Mouse (Mus musculus): ENCODE measurements at regions not wholly inside any gene's neighbourhood (a gene's known extent, or its start where the extent isn't known, plus 50 kb on each side); places are given as distances from the start of the nearest gene placed in this dataset.

DNA sequence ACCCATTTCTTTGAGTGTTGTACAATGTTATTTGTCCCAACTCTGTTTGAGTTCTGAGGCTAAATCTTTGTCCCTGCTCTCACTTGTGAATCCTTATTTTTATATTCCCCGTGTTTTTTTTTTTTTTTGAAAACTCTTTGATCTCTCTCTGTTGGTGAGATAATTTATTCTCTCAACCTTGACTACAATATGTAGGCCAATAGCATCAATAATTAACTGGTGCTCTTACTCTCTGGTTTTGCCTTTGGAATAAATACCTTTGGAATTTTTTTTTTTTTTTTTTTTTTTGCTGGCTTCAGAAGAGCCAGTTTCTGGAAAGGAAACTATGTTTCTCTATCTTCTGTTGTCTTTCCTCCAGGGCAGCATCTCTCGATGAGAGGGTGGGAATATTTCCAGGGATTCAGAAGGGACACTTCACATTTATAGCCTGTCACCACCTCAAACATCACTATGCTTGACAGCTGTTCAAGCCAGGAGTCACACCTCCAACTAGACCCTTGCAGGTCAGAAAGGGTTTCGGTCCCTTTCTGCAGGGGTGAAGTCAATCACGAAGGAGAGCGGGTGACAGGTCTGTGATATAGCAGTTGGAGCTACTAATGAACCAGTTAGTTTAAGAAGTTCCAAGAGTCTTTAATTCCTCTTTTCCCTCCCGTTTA is 330.9 kb upstream of the Fam241a start:
- DNase-seq (ENCODE audit: low spot score): no peak

DNA sequence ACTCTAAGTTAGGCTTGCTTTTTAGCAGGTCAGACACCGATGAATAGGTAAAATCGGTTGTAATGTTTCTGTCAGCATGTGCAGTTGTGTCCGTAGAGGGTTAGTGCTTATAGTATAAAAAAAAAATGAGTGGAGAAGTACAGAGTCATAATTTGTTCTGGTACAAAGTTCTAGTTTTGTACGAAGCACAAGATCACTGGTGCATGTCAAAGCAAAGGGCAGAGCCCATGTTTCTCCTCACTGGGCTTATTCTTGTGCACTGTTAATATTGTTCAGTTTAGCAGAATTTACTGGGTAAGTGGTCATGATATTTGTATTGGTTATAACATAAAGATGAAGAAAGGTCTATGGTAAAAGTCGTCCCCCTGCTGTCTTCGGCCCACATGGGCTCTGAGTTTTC is 330.4 kb upstream of the Fam241a start:
- no peak for DNase-seq (ENCODE audit: low spot score)

DNA sequence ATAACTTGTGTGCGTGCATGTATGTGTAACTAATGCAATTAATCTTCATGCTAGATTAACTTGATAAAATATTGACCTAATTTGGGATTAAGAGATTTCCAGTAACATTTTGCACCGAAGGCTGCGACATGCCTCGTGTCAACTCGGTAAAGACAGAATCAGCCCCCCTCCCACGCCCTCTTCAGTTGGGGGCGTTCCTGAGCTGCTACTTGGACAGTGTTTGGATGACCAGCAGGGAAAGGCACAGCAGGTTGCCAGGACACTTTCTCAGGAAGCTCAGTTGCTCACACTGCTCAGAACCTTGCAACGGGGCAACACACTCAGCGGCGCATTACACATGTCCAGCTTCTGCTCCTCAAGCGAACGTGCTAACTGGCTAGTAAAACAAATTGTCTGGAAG is 326.2 kb upstream of the Fam241a start:
- DNase-seq (ENCODE audit: low spot score): no peak

DNA sequence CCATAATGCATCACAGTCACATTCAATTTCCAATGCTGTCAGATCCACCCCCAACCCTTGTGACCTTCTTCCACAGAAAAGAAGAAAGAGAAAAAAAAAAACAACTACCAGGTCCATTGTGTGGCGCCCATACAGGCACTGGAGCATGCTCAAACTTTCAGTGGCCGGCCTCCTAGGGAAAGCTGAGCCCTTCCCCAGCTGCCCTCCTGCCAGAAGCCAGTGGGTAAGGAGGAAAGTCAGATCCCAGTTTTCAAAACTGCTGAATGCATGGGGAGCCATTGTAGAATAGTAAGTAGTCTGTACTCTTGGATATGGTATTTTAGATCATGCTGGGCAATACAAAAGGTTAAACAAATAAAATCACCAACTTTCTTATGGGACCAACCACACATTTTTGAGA is 325.5 kb upstream of the Fam241a start:
- DNase-seq (ENCODE audit: low spot score): no peak

DNA sequence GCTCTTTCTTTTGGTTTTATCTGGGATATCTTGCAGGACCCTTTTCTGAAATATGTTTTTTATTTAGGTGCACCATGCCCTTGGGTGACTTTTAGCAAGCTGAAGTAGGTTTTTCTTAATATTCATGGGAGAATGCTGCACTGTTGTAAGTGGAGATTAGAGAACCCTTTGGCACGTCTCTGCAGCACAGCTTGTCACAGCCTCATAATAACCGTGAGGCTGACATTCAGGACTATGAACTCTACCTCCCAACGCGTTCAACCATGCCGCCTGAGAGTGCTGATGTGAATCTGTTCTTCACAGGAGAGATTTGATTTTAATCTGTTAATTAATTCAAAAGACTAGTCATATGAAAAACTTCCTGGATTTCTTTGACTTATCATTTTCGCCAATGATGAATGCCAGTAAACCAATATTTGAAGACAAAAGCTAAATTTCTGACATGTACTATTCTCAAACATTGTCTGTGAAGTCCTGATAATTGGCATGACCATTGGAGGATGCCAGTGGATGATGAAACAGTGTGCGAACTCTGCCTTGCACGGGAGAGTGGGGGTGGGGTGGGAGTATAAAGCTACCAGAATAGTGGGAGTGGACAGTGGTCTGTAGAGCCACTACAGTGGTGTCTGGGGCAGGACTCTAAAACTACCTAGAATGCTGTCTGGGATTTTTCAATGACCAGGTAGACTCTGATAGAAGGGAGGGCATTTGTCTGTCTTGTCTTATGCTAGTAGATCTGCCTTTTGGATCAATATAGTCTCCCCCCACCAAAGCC is 324.8 kb upstream of the Fam241a start:
- no peak for DNase-seq (ENCODE audit: low spot score)

DNA sequence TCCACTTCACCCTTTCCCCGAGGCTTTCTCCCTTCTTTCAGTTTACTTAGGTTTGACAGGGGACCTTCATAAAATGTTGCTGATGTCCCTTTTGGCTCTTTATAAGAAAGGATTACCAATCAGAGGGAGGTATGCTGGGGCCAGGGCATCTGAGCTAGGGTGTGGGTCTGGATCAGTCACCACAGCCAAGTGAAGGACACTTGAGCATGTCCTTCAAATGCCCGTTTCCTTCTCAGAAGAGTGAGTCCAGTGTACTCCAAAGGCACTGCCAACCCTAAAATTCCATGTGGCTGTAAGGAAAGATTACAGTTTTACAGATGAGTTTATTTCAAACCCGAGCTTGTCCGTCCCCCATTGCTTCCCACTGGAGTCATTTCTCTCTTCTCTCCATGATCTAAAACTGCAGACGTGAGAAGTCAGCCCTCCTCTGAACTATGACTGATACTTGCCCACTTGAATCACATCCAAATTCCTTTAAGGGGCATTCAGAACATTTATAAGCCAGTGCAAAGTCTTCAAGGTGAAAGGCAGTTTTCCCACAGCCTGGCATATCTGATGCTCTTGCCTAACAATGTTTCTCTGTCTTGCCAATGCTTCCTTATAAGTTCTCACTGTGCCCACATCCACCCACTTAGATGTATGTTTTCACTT is 321.8 kb upstream of the Fam241a start:
- no peak for DNase-seq (ENCODE audit: low spot score)

DNA sequence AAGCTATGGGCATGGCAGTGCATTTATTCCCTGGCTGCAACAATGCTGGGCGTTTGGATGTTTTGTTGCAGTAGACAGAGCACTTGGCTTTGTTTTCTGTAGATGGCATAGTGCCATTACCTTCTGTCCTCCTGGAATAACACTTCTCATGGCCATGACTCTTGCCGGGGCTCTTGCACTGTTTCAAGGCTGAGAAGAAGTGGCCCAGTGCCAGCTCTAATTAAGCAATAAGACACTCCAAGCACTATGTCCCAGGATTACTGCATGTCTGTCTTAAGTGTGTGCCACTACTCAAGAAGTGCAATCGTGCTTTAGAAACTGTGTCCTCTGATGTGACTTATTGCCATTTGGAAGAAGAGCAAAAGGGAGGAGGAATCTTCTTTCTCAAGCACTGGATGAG is 316.1 kb upstream of the Fam241a start:
- DNase-seq (ENCODE audit: low spot score): no peak

DNA sequence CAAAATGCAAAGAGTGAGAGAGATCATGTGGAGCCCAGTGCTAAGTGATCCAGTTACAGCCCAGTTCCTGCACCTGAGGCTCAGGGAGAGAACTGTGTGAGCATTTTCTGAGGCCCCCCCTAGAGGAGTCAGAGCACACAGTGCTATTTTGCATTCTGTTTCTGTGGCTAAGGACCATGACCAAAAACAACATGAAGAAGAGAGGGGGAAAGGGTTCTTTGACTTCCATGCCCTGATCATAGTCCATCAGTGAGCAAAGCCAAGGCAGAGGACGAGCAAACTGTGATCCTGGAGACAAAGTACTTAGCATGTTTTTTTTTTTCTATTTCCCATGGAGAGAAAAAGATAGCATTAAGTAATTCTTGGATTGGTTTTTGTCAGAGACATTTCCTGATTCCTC is 314.5 kb upstream of the Fam241a start:
- DNase-seq (ENCODE audit: low spot score): no peak

DNA sequence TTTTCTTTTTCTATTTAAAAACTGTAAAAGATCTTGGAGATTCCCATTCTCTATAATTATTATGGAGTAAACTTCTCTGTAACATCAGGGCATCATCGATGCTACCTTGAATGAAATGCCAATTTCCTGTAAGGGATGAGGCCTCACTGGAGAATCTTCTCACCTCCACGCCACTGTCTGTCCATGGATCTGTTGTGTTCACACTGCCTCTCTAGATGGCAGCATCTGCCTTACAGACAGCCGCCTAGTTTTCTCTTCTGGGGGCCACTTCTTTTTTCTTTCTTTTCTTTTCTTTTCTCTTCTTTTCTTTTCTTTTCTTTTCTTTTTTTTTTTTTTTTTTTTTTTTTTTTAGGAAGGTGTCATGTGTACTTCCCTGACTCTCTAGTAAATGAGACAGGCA is 310.8 kb upstream of the Fam241a start:
- DNase-seq (ENCODE audit: low spot score): no peak

DNA sequence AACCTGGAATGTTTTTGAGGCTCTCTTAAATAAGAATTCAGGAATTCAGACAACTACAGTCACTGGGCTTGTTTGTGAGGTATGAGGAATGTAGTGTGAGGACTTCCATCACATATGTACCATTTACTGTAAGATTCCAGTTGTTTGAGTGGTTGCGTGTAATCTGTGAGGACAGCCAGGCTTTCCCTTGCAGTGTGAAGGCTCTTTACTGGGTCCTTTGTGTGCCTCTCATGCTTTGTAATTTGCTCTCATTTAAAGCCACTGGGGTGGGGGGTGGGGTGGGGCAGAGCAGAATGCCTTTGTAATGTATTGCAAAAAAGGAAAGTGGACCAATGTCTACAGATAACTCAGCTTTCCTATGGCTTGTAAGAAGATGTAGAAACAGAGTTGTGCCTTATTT is 310.4 kb upstream of the Fam241a start:
- DNase-seq (ENCODE audit: low spot score): no peak

DNA sequence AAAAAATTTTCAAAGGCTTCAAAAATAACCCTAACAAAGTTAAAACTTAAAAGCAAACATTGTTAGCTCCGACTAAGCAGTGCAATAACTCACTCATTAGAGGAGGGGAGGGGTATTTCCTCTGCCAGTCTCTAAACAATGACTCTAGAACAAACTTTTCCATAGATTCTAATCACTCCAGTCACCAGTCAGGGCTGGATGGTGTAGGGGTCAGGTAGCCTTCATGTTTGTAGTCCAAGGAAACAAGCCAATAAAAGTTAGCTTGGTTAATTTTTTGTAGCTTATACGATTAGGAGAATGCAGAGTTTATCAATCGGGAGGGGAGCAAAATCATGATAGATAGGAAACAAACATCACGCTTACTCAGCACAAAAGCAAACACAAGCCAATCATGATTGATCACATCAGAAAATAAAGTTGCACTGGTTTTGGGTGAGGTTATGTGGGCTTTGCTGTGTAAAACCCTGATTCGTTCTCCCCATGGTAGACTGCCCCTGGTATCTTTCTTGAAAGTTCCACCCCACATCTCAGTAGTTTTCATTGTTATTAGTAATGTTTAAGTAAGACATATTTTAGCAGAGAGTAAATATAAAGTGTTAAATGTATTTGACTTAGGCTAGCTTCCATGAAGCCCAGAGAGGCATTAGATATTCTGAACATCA is 304.6 kb upstream of the Fam241a start:
- DNase-seq (ENCODE audit: low spot score): no peak

DNA sequence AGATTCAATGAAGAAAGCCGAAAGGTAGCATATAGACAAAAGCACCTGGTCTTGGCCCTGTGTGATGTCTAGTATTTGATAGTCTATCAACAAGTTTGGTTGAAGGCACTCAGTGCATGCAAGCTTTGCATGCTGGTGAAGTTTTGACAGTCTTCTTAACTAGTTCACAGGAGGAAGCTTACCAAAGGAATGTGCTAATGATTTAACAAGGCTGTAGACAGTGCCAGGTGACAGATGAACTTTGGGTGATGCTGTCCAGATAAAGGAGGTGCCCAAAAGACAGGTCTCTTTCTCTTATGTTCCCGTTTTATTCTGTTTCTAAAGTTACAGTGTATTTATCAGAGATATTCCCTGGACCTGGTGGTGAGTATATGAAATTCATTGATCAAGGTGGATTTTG is 303.3 kb upstream of the Fam241a start:
- DNase-seq (ENCODE audit: low spot score): no peak

DNA sequence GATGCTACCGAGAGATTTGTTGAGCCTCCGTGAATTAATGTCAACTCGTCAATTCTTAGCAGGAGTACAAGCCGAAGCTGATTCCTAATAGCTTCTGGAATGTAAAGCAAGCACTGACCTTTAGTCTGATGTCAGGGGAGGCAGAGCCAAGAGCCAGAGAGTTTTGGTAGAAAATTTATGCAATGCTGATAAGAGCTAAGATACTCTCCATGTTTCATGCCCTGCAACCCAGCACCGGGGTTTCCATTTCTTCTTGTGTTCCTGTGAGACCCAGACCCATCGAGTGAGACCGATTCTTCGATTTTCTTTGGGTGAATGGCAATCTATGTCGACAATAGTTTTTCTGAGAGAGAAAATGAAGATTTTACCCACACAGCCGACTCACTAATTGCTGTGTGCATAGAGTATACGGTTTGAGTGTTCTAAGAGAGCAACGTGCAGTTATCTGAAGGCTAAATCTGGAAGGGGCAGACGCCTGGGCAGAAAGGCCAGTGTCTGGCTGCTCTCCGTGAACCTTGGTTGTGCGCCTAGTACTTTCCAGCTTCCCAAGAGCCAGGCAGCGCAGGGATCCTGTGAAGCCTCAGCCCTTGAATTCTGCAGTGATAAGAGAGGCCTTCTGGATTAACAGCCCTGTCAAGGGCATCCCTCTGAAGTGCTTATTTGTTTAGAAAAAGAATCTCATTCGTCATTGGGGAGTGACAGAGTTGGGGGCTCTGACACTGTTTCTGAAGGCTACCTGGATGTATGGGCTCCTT is 296.1 kb upstream of the Fam241a start:
- DNase-seq (ENCODE audit: low spot score): no peak

DNA sequence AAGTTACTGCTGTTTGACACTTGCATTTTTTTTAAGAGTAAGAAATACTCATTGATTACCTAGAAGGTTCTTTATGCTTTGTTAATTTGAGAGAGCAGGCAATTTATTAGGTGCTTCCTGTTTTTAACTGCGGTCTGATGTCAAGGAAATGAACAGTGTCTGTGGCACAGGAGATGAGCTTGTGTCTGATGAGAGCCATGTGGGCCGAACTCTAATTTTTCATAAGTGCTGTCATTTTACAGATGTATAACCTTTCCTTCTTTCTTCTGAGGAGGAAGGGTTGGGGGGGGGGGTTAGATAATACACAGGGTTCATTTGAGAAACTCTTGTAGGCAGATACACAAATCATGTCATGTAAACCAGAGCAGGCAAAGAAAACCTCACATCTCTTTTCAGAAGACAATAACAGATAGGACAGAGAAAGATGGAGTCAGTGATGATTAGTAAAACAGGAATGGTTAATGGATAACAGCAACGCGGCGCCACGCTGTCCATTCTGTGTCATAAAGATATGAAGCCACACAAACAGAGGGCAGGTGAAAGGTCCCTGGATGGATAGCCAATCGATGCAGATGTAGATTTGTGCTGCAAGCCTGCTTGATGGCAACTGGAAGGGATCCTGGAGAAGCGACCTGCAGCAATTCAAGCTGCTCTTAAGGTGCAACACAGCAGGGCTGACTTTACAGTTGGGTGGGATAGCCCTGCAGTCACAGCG is 291.4 kb upstream of the Fam241a start:
- no peak for DNase-seq (ENCODE audit: low spot score)

DNA sequence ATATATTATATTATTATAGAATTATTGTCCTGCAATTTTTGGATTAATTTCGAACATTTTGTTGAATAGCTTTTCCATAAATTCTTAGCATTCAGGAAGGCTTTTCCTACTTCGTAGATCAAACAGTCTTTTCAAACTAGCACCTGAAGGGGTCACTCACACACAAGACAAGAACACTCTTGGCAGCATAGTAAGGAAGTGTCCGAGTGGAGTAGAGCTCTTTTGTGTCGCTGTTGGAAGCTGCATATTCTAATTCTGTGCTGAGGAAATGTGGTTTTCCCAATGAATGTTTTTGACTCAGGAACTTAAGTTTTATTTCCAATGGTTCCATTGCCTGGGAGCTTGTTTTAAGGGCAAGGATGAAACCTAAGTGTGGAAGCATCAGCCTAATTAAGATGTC is 290.2 kb upstream of the Fam241a start:
- DNase-seq (ENCODE audit: low spot score): no peak

DNA sequence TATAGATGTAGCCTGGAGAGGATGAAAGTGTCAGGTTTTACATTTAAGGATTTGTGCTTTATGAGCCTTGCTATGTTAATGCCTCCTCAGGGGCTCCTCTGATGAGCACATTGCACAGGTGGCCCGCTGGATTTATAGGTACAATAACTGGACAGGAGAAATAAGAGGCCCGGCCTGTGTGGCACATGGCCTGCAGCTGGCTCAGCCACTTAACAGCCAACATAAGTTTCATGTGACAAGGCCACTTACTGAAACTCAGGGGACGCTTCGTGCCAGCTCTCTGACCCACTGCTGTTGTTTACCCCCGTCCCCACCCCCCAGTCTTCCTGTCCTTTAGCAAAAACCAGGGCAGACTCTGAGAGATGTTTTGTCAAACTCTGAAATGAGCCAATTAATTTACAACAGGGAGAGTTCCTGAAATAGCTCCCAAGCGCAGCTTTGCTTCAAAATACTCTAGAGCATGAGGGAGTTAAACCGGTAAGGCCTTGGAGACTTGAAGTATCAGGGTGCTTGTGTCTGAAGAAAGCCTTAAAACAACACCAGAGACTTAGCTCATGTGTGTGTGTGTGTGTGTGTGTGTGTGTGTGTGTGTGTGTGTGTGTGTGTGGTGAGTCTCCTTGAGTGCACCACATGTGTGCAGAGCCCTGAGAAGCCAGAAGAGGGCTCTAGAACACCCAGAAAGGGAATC is 285.2 kb upstream of the Fam241a start:
- no peak for DNase-seq (ENCODE audit: low spot score)

DNA sequence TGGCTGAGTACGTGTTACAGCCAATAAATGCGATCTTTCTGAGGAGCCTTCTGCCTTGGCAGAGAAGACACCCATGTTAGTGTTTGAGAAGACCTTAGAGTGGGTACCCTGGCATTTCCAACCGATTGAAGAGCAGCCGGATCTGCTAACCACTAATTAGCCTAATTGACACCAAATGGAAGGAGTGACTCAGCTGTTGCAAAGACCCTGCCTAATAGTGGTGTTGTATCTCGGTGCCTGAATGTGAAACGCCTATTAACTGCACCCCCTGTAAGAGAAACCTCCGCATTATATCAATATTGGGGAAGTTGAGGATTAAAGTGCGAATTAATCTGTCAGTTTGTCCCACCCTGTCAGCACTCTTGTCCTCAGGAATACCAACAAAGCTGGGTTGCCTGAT is 253.1 kb upstream of the Fam241a start:
- no peak for DNase-seq (ENCODE audit: low spot score)

DNA sequence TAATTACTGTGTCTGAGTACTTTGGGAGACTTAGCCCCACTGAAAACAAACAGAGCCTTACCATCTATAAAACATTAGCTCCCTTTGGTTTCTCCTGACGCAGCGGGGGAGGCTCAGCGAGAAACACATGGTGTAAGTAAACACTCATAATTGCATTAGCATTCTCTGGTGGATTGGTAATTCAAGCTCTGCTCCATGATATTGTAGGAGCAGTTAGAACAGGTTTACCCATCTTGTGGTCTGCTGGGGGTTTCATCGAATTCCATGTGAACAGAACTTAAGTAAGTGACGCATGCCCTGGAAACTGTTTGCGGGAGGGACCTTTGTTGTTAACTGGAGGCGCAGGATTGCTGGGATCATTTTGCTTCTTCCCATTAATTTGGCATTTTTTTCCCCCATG is 249.2 kb upstream of the Fam241a start:
- DNase-seq (ENCODE audit: low spot score): no peak

DNA sequence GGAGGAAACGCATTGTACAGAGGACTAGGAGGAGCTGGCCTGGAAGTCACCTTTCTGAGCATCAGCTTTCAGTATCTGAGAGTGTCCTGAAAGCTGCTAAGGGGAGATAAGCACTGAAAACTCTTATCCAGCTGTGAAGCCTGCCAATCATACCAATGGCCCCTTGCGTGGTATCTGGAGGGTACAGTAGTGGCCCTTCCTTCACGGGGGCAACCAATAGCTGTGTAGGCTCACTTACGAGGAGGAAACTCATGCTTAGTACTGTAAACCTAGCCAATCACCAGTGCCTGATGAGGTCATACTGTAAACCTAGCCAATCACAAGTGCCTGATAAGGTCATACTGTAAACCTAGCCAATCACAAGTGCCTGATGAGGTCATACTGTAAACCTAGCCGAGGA is 231.7 kb upstream of the Fam241a start:
- DNase-seq (ENCODE audit: low spot score): no peak

DNA sequence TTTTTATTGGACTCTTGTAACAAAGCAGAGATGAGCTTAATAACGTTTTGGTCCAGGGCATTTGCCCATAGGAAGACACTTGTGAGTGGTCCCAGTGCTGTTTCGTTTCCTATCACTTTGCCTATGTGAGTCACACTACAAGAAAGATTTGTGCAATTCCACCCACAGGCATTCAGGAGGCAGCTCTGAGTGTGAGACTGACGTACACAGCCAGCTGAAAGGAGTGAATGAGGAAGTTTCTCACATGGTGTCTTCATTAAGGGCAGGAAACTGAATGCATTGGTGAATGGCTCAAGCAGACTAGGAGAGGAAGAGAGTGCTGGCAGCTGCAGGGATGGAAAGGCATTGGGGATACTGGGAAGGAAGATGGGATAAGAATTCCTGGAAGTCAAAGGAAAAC is 230.5 kb upstream of the Fam241a start:
- no peak for DNase-seq (ENCODE audit: low spot score)

Data from thymus, postnatal 0 days (tissue).